Mouse (Mus musculus): ENCODE measurements around the gene C2cd3.
A peak's percentile ranks its signal among the peaks of the same experiment; 100 is the strongest.

C2cd3 gene

GRCm38 (mm10) chr7:100501027-100501843 lies 129.2 kb downstream of the C2cd3 start:
- no peak for DNase-seq

DNA sequence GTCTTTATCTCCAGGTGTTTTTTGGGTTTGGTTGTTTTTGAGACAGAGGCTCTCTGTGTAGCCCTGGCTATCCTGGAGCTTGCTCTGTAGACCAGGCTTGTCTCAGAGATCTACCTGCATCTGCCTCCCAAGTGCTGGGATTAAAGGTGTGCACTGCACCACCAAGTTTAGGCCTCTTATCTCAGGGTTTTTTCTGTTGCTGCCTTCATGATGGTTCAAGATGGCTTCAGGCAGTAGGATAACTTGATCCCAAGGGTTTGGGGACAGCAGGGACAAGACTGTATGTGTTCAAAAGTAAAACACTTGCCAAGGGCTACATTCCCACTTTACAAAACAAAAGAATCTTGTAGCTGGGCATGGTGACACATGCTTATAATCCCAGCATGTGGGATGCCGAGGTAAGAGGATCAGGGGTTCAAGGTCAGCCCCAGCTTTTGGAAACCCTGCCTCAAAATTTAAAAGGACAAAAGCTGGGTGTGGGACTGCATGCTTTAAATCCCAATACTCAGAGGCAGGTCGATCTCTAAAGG lies 129.9 kb downstream of the C2cd3 start:
- no peak for DNase-seq

GRCm38 (mm10) chr7:100502374-100502922 lies 130.4 kb downstream of the C2cd3 start:
- no peak for DNase-seq

DNA sequence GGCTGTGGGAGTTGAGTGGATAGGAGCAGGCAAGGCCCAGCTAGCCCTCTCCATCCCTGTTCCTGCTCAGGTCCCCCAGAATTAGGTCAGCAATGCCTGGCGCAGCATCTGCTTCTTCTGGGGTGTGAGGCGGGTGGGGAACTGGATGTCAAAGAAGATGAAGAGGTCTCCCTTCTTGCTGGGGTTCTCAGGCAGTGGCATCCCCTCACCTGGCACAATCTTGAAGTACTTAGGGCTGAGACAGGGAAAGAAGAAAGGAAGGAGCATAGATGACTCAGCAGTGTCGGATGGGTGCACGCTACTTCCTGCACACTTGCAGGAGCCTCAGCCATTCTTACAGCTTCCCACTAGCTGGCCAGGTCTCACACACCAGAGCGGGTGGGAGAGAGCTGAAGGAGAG lies 131.0 kb downstream of the C2cd3 start:
- no peak for DNase-seq

GRCm38 (mm10) chr7:100504740-100505487 lies 132.9 kb downstream of the C2cd3 start:
- DNase-seq: no peak

DNA sequence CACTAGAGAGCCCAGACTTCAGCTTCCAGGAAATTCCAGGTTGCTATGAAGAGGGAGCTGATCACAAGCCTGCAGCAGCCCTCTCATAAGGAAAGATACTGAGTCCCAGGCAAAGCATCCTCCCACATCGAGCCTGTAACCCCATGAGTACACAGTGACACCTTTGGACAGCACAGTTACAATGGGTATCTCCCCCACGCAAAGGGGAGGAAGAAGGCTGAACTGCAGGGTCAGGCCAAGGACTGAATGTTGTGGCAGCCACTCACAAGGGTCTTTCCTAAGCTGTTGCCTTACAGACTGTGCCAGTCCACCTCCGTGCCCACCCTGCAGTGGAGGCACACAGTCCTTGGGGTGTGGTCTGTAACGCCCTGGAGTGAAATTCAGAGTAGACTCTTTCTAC lies 134.5 kb downstream of the C2cd3 start:
- DNase-seq: no peak

DNA sequence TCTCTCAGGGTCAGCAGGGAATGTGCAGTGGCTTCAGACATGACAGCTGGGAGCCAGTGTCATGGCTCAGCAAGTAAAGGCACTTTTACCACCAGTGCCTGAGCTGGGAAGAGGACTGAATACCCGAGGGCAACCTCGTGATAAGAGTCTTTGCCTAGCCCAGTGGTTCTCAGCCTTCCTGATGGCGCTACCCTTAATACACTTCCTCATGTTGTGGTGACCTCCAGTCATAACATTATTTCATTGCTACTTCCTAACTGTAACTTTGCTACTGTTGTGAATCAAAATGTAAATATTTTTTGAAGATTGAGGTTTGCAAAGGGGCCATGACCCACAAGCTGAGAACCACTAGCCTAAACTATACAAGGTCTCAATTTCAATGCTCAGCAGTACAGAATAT lies 136.6 kb downstream of the C2cd3 start:
- no peak for DNase-seq

DNA sequence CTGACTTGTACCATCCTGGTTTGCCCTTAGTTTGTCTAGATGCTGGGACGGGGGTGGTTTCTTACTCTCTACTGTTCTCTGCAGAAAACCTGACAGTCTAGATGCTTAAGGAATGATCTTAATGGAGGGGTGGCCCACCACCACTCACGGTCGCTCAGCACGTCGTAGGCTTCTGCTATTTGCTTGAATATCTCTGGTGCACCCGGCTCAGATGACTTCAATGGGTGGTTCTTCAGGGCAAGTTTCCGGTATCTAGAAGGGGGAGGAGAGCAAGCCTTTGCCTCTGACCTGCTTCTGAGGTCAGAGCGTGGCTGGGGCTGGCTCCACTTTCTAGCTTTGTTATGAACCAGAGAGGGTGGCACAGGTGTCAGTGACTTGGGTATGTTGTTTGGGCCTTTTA lies 139.6 kb downstream of the C2cd3 start:
- no peak for DNase-seq

- DNase-seq: peak; percentile 34
These were observed 142.5 kb downstream of the C2cd3 start, which contains the start of gene Dnajb13 for GRCm38 (mm10) chr7:100514573-100514972. Dnajb13 (minus strand) TSS chr7:100514960.
